Mouse (Mus musculus) limb, embryonic 11.5 days (tissue): ENCODE results near the gene Enoph1. TPM values are rescaled to one million over a fixed set of nuclear protein-coding genes. Genes with fewer than 3 reads are reported as not detected.

Experiments
- ATAC-seq: fragments of 200-750 bp; cut with Nextera tagmentation; 2 replicates; pipeline ENCODE4 v1.8.0; 2017; ENCODE audit warnings: low read depth; ENCODE audit not compliant: insufficient number of reproducible peaks, low FRiP score, low TSS enrichment
- DNase-seq: peaks from one replicate; pipeline ENCODE4 v3.0.0-alpha.2; 2015; ENCODE audit warnings: low spot score
- H3K27ac ChIP-seq: fragments of 300-500 bp; sonication (generic); replicated peaks from 2 replicates; pipeline ENCODE4 v1.5.1; 2014; ENCODE audit warnings: low read depth, mild to moderate bottlenecking, low read length
- H3K27me3 ChIP-seq: fragments of 300-500 bp; sonication (generic); 2 replicates; pipeline ENCODE4 v1.6.1; 2014; ENCODE audit warnings: mild to moderate bottlenecking, low read length, mixed read lengths; ENCODE audit not compliant: control insufficient read depth, insufficient read depth
- H3K36me3 ChIP-seq: fragments of 300-500 bp; sonication (generic); 2 replicates; pipeline ENCODE4 v1.6.1; 2014; ENCODE audit warnings: mild to moderate bottlenecking, low read length, moderate library complexity, mixed read lengths; ENCODE audit not compliant: control insufficient read depth, insufficient read depth
- H3K4me1 ChIP-seq: fragments of 300-500 bp; sonication (generic); 2 replicates; pipeline ENCODE4 v1.6.1; 2014; ENCODE audit warnings: low read length, mixed read lengths; ENCODE audit not compliant: control insufficient read depth, insufficient read depth
- H3K4me2 ChIP-seq: fragments of 300-500 bp; sonication (generic); 2 replicates; pipeline ENCODE4 v1.6.1; 2014; ENCODE audit warnings: low read depth, mild to moderate bottlenecking, moderate library complexity; ENCODE audit not compliant: severe bottlenecking
- H3K4me3 ChIP-seq: fragments of 300-500 bp; sonication (generic); 2 replicates; pipeline ENCODE4 v1.5.1; 2014; ENCODE audit warnings: low read depth, low read length
- H3K9ac ChIP-seq: fragments of 300-500 bp; sonication (generic); 2 replicates; pipeline ENCODE4 v1.6.1; 2014; ENCODE audit warnings: mild to moderate bottlenecking, low read length
- H3K9me3 ChIP-seq: fragments of 300-500 bp; sonication (generic); 2 replicates; pipeline ENCODE4 v1.6.1; 2016; ENCODE audit warnings: low read length; ENCODE audit not compliant: control insufficient read depth
- WGBS: fragments of 180-500 bp; shearing (Covaris S2); extraction: QIAGEN DNeasy Blood & Tissue Kit; methylation state at CpG from one replicate; pipeline ENCODE4 v1.1.7; 2014; 5-methylcytosine and 5-hydroxymethylcytosine counted together
- polyA plus RNA-seq: library from polyadenylated mRNA; unstranded; fragments of >200 nt; fragmentation: Nextera tagmentation; extraction: Ambion mirVana; gene quantifications from 2 replicates; pipeline ENCODE4 v1.2.1, GENCODE M21; 2014

The Enoph1 gene
- polyA plus RNA-seq, 1 experiment from 2014 or later = 57.4 TPM

DNA sequence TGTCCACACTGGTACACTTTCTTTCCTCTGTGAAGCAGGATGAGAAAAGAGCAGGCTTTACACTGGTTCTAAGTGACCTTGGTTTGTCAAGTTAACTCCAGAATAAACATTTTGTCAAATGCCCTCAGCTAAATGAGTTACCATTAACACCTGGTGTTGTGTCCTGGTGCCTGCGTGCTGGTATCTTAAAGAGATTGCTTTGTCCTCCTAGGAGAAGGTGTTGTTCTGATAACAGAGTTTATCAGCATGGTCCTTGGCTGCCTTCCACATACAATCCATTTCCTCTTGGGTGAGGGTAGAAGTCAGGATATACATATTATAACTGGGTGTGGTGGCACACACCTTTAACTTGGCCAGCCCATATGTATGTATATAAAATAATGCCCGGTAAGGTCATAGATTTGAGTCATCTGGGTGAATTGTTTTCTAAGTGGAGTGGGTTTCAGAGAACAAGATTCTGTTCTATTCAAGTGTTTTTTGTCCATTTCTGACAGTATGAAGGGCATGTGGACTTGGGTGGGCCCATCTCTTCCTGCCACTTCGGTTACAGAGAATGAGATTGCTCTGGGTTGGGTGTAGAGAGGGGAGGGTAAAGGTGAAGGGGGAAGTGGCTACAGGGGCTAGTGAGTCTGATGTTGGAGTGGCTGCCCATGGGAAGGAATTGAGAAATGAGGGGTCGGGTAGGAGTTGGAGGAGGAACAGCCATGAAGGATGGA, 33.3 kb upstream of the Enoph1 start:
- no peaks in the 10 kb centered on the region for H3K4me1 ChIP-seq
- H3K27me3 ChIP-seq = no peaks in the 10 kb centered on the region
- ATAC-seq = no peak
- no peak overlapping the region for H3K9ac ChIP-seq
- no peak overlapping the region for H3K4me3 ChIP-seq
- H3K36me3 ChIP-seq = no peaks in the 10 kb centered on the region
- no peak overlapping the region for H3K27ac ChIP-seq
- no peak overlapping the region for H3K4me2 ChIP-seq
- 85% methylated on average over 4 of the region's 4 CpGs for WGBS
- no peak for DNase-seq
- no peaks in the 10 kb centered on the region for H3K9me3 ChIP-seq

GRCm38 (mm10) chr5:100007040-100007375, 32.8 kb upstream of the Enoph1 start:
- no peaks in the 10 kb centered on the region for H3K9me3 ChIP-seq
- no peak overlapping the region for H3K27ac ChIP-seq
- ATAC-seq = no peak
- H3K27me3 ChIP-seq = no peaks in the 10 kb centered on the region
- WGBS = 85% methylated on average over 4 of the region's 4 CpGs
- no peak overlapping the region for H3K4me2 ChIP-seq
- no peak overlapping the region for H3K4me3 ChIP-seq
- no peak overlapping the region for H3K9ac ChIP-seq
- H3K4me1 ChIP-seq = no peaks in the 10 kb centered on the region
- DNase-seq = no peak
- no peaks in the 10 kb centered on the region for H3K36me3 ChIP-seq

GRCm38 (mm10) chr5:100008485-100008884, 31.3 kb upstream of the Enoph1 start:
- Histone ChIP-seq H3K9me3 (no peaks in the 10 kb centered on the region), H3K36me3 (no peaks in the 10 kb centered on the region), H3K27ac (no peak overlapping the region), H3K4me3 (no peak overlapping the region), H3K4me2 (no peak overlapping the region), H3K27me3 (no peaks in the 10 kb centered on the region), H3K9ac (no peak overlapping the region), H3K4me1 (no peaks in the 10 kb centered on the region)
- 61% methylated on average over 3 of the region's 3 CpGs for WGBS
- ATAC-seq (no peak), DNase-seq (no peak)

GRCm38 (mm10) chr5:100012599-100012998, 27.2 kb upstream of the Enoph1 start:
- Histone ChIP-seq H3K9ac (no peak overlapping the region), H3K9me3 (no peaks in the 10 kb centered on the region), H3K27me3 (no peaks in the 10 kb centered on the region), H3K4me3 (no peak overlapping the region), H3K27ac (no peak overlapping the region), H3K36me3 (no peaks in the 10 kb centered on the region), H3K4me1 (no peaks in the 10 kb centered on the region), H3K4me2 (no peak overlapping the region)
- ATAC-seq (no peak), DNase-seq (no peak)
- 86% methylated on average over 9 of the region's 9 CpGs for WGBS

- Histone ChIP-seq H3K27ac (no peak overlapping the region), H3K4me2 (no peak overlapping the region), H3K4me1 (no peaks in the 10 kb centered on the region), H3K4me3 (no peak overlapping the region), H3K9ac (no peak overlapping the region), H3K9me3 (no peaks in the 10 kb centered on the region), H3K36me3 (no peaks in the 10 kb centered on the region), H3K27me3 (no peaks in the 10 kb centered on the region)
- ATAC-seq (no peak), DNase-seq (no peak)
Observed at GRCm38 (mm10) chr5:100020089-100020488, 19.7 kb upstream of the Enoph1 start.

GRCm38 (mm10) chr5:100024403-100024802, 15.4 kb upstream of the Enoph1 start:
- no peaks in the 10 kb centered on the region for H3K9me3 ChIP-seq
- no peak for ATAC-seq
- H3K4me3 ChIP-seq = no peak overlapping the region
- no peak overlapping the region for H3K4me2 ChIP-seq
- WGBS = 73% methylated on average over 5 of the region's 5 CpGs
- H3K4me1 ChIP-seq = no peaks in the 10 kb centered on the region
- H3K9ac ChIP-seq = no peak overlapping the region; the same call in 1 of the 2 replicates
- no peak overlapping the region for H3K27ac ChIP-seq
- no peaks in the 10 kb centered on the region for H3K36me3 ChIP-seq
- no peak for DNase-seq
- H3K27me3 ChIP-seq = no peaks in the 10 kb centered on the region

- DNase-seq (no peak), ATAC-seq (no peak)
- Histone ChIP-seq H3K27ac (no peak overlapping the region), H3K4me2 (no peak overlapping the region), H3K9me3 (no peaks in the 10 kb centered on the region), H3K4me1 (no peaks in the 10 kb centered on the region), H3K4me3 (no peak overlapping the region), H3K36me3 (no peaks in the 10 kb centered on the region), H3K9ac (no peak overlapping the region), H3K27me3 (no peaks in the 10 kb centered on the region)
- WGBS = 74% methylated on average over 1 of the region's 1 CpGs
Observed at GRCm38 (mm10) chr5:100024868-100025267, 14.9 kb upstream of the Enoph1 start.

- ATAC-seq = peak; percentile 48; the same call in 1 of the 2 replicates
- H3K36me3 ChIP-seq = peaks cover 4% of the 10 kb centered on the region
- no peak for DNase-seq
Observed at GRCm38 (mm10) chr5:100030069-100030468, 9.7 kb upstream of the Enoph1 start.

GRCm38 (mm10) chr5:100032107-100032506, 7.7 kb upstream of the Enoph1 start:
- 77% methylated on average over 2 of the region's 2 CpGs for WGBS

More at GRCm38 (mm10) chr5:100030069-100030468, 9.7 kb upstream of the Enoph1 start:
- no peaks in the 10 kb centered on the region for H3K27me3 ChIP-seq
- no peak overlapping the region for H3K4me2 ChIP-seq
- WGBS = 67% methylated on average over 6 of the region's 6 CpGs
- H3K27ac ChIP-seq = no peak overlapping the region
- no peak overlapping the region for H3K9ac ChIP-seq
- no peaks in the 10 kb centered on the region for H3K4me1 ChIP-seq
- no peaks in the 10 kb centered on the region for H3K9me3 ChIP-seq
- no peak overlapping the region for H3K4me3 ChIP-seq

More at GRCm38 (mm10) chr5:100032107-100032506, 7.7 kb upstream of the Enoph1 start:
- H3K4me1 ChIP-seq = peaks cover 2% of the 10 kb centered on the region; the same call in 1 of the 2 replicates
- H3K4me2 ChIP-seq = no peak overlapping the region
- H3K36me3 ChIP-seq = peaks cover 10% of the 10 kb centered on the region
- no peak overlapping the region for H3K9ac ChIP-seq
- no peaks in the 10 kb centered on the region for H3K27me3 ChIP-seq
- ATAC-seq = no peak
- H3K27ac ChIP-seq = no peak overlapping the region
- peak; percentile 45 for DNase-seq
- H3K4me3 ChIP-seq = no peak overlapping the region
- no peaks in the 10 kb centered on the region for H3K9me3 ChIP-seq
